Mouse (Mus musculus) heart, postnatal 0 days (tissue): ENCODE data around the gene Rab21.

Source experiments
- CTCF ChIP-seq: IDR thresholded peaks from 2 replicates; pipeline ENCODE4 v1.5.1; 2016; ENCODE audit warnings: antibody characterized with exemption, control low read depth, low read depth
- EP300 ChIP-seq: IDR thresholded peaks from 2 replicates; pipeline ENCODE4 v1.6.1; 2016; ENCODE audit warnings: antibody characterized with exemption, low read depth

DNA sequence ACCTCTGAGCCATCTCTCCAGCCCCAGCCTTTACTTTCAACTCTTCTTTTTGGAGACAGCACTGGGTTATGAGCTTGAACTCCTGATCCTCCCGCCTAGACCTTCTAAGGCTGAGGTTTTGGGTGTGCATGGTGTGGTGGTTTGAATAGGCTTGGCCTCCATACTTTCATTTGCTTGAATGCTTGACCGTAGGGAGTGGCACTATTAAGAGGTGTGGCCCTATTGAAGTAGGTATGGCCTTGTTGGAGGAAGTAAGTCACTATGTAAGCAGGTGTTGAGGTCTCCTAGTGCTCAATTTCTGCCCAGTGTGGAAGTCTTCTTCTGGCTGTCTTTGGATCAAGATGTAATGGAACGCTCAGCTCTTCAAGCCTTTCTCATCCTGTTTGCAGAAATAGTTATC is 54.0 kb downstream of the Rab21 start:
- TF ChIP-seq CTCF, result no peak
- TF ChIP-seq EP300, result no peak
